Mouse (Mus musculus): ENCODE data around the gene Ptpre. TPM values are rescaled to one million over a fixed set of nuclear protein-coding genes. Genes with fewer than 3 reads are reported as not detected.
"Not testable (repeated sequence)": the region's sequence is repeated elsewhere in the genome, so short reads cannot be mapped to it uniquely, and the experiment has no call there.

Ptpre gene
- polyA plus RNA-seq (2016; fragmentation: Nextera tagmentation; extraction: Ambion mirVana): 2.0 and 2.2 TPM in 2 replicates

GRCm38 (mm10) chr7:135537341-135537901 lies at the start of gene Ptpre:
Ptpre (plus strand) TSS chr7:135537481.
- H3K4me1 ChIP-seq (replicated peaks): 0 out of 2 replicates have a peak, but pooled peaks cover 5% of the 10 kb centered on the region
- ATAC-seq (ENCODE audit: insufficient number of reproducible peaks, insufficient read depth, low FRiP score, low TSS enrichment, low read depth): peak; percentile 83
- H3K4me2 ChIP-seq: peak within 1 kb of the TSS; percentile 97
- H3K27ac ChIP-seq: no peak within 1 kb of the TSS
- 4% methylated on average over 28 of the region's 28 CpGs for WGBS
- no peaks in the 10 kb centered on the region for H3K36me3 ChIP-seq
- H3K9ac ChIP-seq (replicated peaks): peak within 1 kb of the TSS; percentile 55
- H3K9me3 ChIP-seq: no peaks in the 10 kb centered on the region
- H3K27me3 ChIP-seq: peaks cover 34% of the 10 kb centered on the region
- H3K4me3 ChIP-seq (replicated peaks): peak within 1 kb of the TSS; percentile 65

- Histone ChIP-seq H3K4me1 (replicated peaks) (peaks cover 14% of the 10 kb centered on the region), H3K4me3 (replicated peaks) (no peak overlapping the region), H3K9ac (replicated peaks) (no peak overlapping the region), H3K27me3 (peaks cover 29% of the 10 kb centered on the region; the same call in 1 of the 2 replicates), H3K9me3 (no peaks in the 10 kb centered on the region), H3K36me3 (no peaks in the 10 kb centered on the region), H3K27ac (no peak overlapping the region), H3K4me2 (no peak overlapping the region)
- ATAC-seq (ENCODE audit: insufficient number of reproducible peaks, insufficient read depth, low FRiP score, low TSS enrichment, low read depth): no peak
- WGBS: 73% methylated on average over 6 of the region's 6 CpGs
Observed at GRCm38 (mm10) chr7:135488214-135488810, 49.0 kb upstream of the Ptpre start.

- no peak overlapping the region for H3K4me3 ChIP-seq (replicated peaks)
- no peak overlapping the region for H3K4me2 ChIP-seq
- H3K4me1 ChIP-seq (replicated peaks): peaks cover 13% of the 10 kb centered on the region
- H3K27ac ChIP-seq: no peak overlapping the region
- H3K9ac ChIP-seq (replicated peaks): no peak overlapping the region
- no peak for ATAC-seq (ENCODE audit: insufficient number of reproducible peaks, insufficient read depth, low FRiP score, low TSS enrichment, low read depth)
- peaks cover 15% of the 10 kb centered on the region; the same call in 1 of the 2 replicates for H3K27me3 ChIP-seq
- H3K9me3 ChIP-seq: no peaks in the 10 kb centered on the region
- H3K36me3 ChIP-seq: no peaks in the 10 kb centered on the region
- 73% methylated on average over 9 of the region's 9 CpGs for whole genome bisulfite sequencing
Observed at GRCm38 (mm10) chr7:135489724-135490499, 47.4 kb upstream of the Ptpre start.

GRCm38 (mm10) chr7:135490500-135490886 lies 46.8 kb upstream of the Ptpre start:
- Histone ChIP-seq H3K27me3 (0 out of 2 replicates have a peak, but pooled peaks cover 11% of the 10 kb centered on the region), H3K36me3 (no peaks in the 10 kb centered on the region), H3K4me1 (replicated peaks) (peaks cover 7% of the 10 kb centered on the region; the same call in 1 of the 2 replicates), H3K4me3 (replicated peaks) (no peak overlapping the region), H3K9me3 (no peaks in the 10 kb centered on the region), H3K4me2 (no peak overlapping the region), H3K9ac (replicated peaks) (no peak overlapping the region), H3K27ac (no peak overlapping the region)
- WGBS: 51% methylated on average over 8 of the region's 8 CpGs
- no peak for ATAC-seq (ENCODE audit: insufficient number of reproducible peaks, insufficient read depth, low FRiP score, low TSS enrichment, low read depth)

GRCm38 (mm10) chr7:135495303-135495702 lies 42.0 kb upstream of the Ptpre start:
- Histone ChIP-seq H3K27me3 (no peaks in the 10 kb centered on the region), H3K4me3 (replicated peaks) (no peak overlapping the region), H3K4me2 (no peak overlapping the region), H3K4me1 (replicated peaks) (no peaks in the 10 kb centered on the region), H3K9me3 (no peaks in the 10 kb centered on the region), H3K36me3 (no peaks in the 10 kb centered on the region), H3K27ac (no peak overlapping the region), H3K9ac (replicated peaks) (no peak overlapping the region)
- ATAC-seq (ENCODE audit: insufficient number of reproducible peaks, insufficient read depth, low FRiP score, low TSS enrichment, low read depth): no peak
- WGBS: 49% methylated on average over 3 of the region's 3 CpGs

GRCm38 (mm10) chr7:135498565-135499186 lies 38.6 kb upstream of the Ptpre start:
- Histone ChIP-seq H3K4me2 (no peak overlapping the region), H3K27me3 (no peaks in the 10 kb centered on the region), H3K9me3 (no peaks in the 10 kb centered on the region), H3K27ac (no peak overlapping the region), H3K4me3 (replicated peaks) (no peak overlapping the region), H3K9ac (replicated peaks) (no peak overlapping the region), H3K36me3 (no peaks in the 10 kb centered on the region), H3K4me1 (replicated peaks) (no peaks in the 10 kb centered on the region)
- ATAC-seq (ENCODE audit: insufficient number of reproducible peaks, insufficient read depth, low FRiP score, low TSS enrichment, low read depth): no peak
- 86% methylated on average over 3 of the region's 3 CpGs for WGBS

- H3K36me3 ChIP-seq: no peaks in the 10 kb centered on the region
- no peaks in the 10 kb centered on the region for H3K4me1 ChIP-seq (replicated peaks)
- H3K27me3 ChIP-seq: no peaks in the 10 kb centered on the region
- H3K27ac ChIP-seq: no peak overlapping the region
- ATAC-seq (ENCODE audit: insufficient number of reproducible peaks, insufficient read depth, low FRiP score, low TSS enrichment, low read depth): no peak
- no peak overlapping the region for H3K9ac ChIP-seq (replicated peaks)
- H3K9me3 ChIP-seq: no peaks in the 10 kb centered on the region
- 54% methylated on average over 2 of the region's 2 CpGs for WGBS
- H3K4me2 ChIP-seq: no peak overlapping the region
- no peak overlapping the region for H3K4me3 ChIP-seq (replicated peaks)
Observed at GRCm38 (mm10) chr7:135499403-135499802, 37.9 kb upstream of the Ptpre start.

- not testable (repeated sequence) for H3K27me3 ChIP-seq; ATAC-seq (ENCODE audit: insufficient number of reproducible peaks, insufficient read depth, low FRiP score, low TSS enrichment, low read depth); H3K27ac ChIP-seq; H3K36me3 ChIP-seq; H3K4me3 ChIP-seq (replicated peaks); H3K9ac ChIP-seq (replicated peaks); H3K4me2 ChIP-seq; H3K4me1 ChIP-seq (replicated peaks); H3K9me3 ChIP-seq
- 91% methylated on average over 5 of the region's 5 CpGs for WGBS
Observed at GRCm38 (mm10) chr7:135506506-135506905, 30.8 kb upstream of the Ptpre start.

- no peaks in the 10 kb centered on the region for H3K27me3 ChIP-seq
- H3K9ac ChIP-seq (replicated peaks): no peak overlapping the region
- H3K4me2 ChIP-seq: no peak overlapping the region
- no peak overlapping the region for H3K4me3 ChIP-seq (replicated peaks)
- H3K36me3 ChIP-seq: no peaks in the 10 kb centered on the region
- H3K27ac ChIP-seq: no peak overlapping the region
- WGBS: 83% methylated on average over 4 of the region's 4 CpGs
- H3K4me1 ChIP-seq (replicated peaks): no peaks in the 10 kb centered on the region
- no peak for ATAC-seq (ENCODE audit: insufficient number of reproducible peaks, insufficient read depth, low FRiP score, low TSS enrichment, low read depth)
- peaks cover 5% of the 10 kb centered on the region; the same call in 1 of the 2 replicates for H3K9me3 ChIP-seq
Observed at GRCm38 (mm10) chr7:135508602-135509001, 28.7 kb upstream of the Ptpre start.

- no peak for ATAC-seq (ENCODE audit: insufficient number of reproducible peaks, insufficient read depth, low FRiP score, low TSS enrichment, low read depth)
- Histone ChIP-seq H3K9me3 (peaks cover 5% of the 10 kb centered on the region; the same call in 1 of the 2 replicates), H3K4me1 (replicated peaks) (no peaks in the 10 kb centered on the region), H3K36me3 (no peaks in the 10 kb centered on the region), H3K27ac (no peak overlapping the region), H3K27me3 (no peaks in the 10 kb centered on the region), H3K9ac (replicated peaks) (no peak overlapping the region), H3K4me2 (no peak overlapping the region), H3K4me3 (replicated peaks) (no peak overlapping the region)
- 88% methylated on average over 3 of the region's 3 CpGs for WGBS
Observed at GRCm38 (mm10) chr7:135509272-135509671, 28.0 kb upstream of the Ptpre start.

- H3K4me3 ChIP-seq (replicated peaks): no peak overlapping the region
- 84% methylated on average over 5 of the region's 5 CpGs for WGBS
- no peaks in the 10 kb centered on the region for H3K27me3 ChIP-seq
- no peak for ATAC-seq (ENCODE audit: insufficient number of reproducible peaks, insufficient read depth, low FRiP score, low TSS enrichment, low read depth)
- no peak overlapping the region for H3K27ac ChIP-seq
- H3K9ac ChIP-seq (replicated peaks): no peak overlapping the region
- H3K9me3 ChIP-seq: peaks cover 5% of the 10 kb centered on the region; the same call in 1 of the 2 replicates
- no peaks in the 10 kb centered on the region for H3K36me3 ChIP-seq
- H3K4me2 ChIP-seq: no peak overlapping the region
- H3K4me1 ChIP-seq (replicated peaks): no peaks in the 10 kb centered on the region
Observed at GRCm38 (mm10) chr7:135510431-135510830, 26.9 kb upstream of the Ptpre start.
